Mouse (Mus musculus): ENCODE measurements around the gene Bco2. TPM values are rescaled to one million over a fixed set of nuclear protein-coding genes. Genes with fewer than 3 reads are reported as not detected.

The Bco2 gene
- polyA plus RNA-seq, 1 experiment from 2014 or later = 0.12 TPM

GRCm38 (mm10) chr9:50554241-50555093 lies 514 bp downstream of the Bco2 start, which contains the start of gene Il18:
TSS of gene Il18 (plus strand) at chr9:50554827.
- H3K27ac ChIP-seq (replicated peaks in 1 of 2; ENCODE audit: control insufficient read depth in 1 of 2, insufficient read depth in 1 of 2, low read depth in 2 of 2, low read length in 2 of 2) = no peak within 1 kb of the TSS
- 0 out of 2 replicates have a peak within 1 kb of the TSS, but pooled peaks have one; percentile 40 for H3K9ac ChIP-seq (ENCODE audit: low read length)
- ATAC-seq (ENCODE audit: insufficient number of reproducible peaks, insufficient read depth, low FRiP score, low read depth) = no peak
- H3K9me3 ChIP-seq (ENCODE audit: control insufficient read depth, low read length) = no peaks in the 10 kb centered on the region
- H3K27me3 ChIP-seq (ENCODE audit: control insufficient read depth, insufficient read depth, low read length) = no peaks in the 10 kb centered on the region
- no peaks in the 10 kb centered on the region for H3K36me3 ChIP-seq (ENCODE audit: control insufficient read depth, insufficient read depth, low read length)
- 23% methylated on average over 12 of the region's 12 CpGs for WGBS
- H3K4me2 ChIP-seq (ENCODE audit: low read length) = peak within 1 kb of the TSS; percentile 42; the same call in 1 of the 2 replicates
- peaks cover 2 to 4% of the 10 kb centered on the region in 2 experiments; a peak in 1 of 4 replicates for H3K4me1 ChIP-seq (ENCODE audit: control insufficient read depth in 2 of 2, insufficient read depth in 2 of 2, low read length in 2 of 2)
- peak within 1 kb of the TSS in 1 of 2 experiments; percentile 8; a peak in 1 of 4 replicates for H3K4me3 ChIP-seq (ENCODE audit: control insufficient read depth in 1 of 2, insufficient read depth in 1 of 2, low read depth in 1 of 2, low read length in 2 of 2)

GRCm38 (mm10) chr9:50553547-50553946 lies 1.4 kb downstream of the Bco2 start:
- Histone ChIP-seq H3K9ac (ENCODE audit: low read length) (no peak overlapping the region), H3K4me3 (ENCODE audit: control insufficient read depth in 1 of 2, insufficient read depth in 1 of 2, low read depth in 1 of 2, low read length in 2 of 2) (no peak overlapping the region), H3K9me3 (ENCODE audit: control insufficient read depth, low read length) (no peaks in the 10 kb centered on the region), H3K36me3 (ENCODE audit: control insufficient read depth, insufficient read depth, low read length) (no peaks in the 10 kb centered on the region), H3K27me3 (ENCODE audit: control insufficient read depth, insufficient read depth, low read length) (no peaks in the 10 kb centered on the region), H3K27ac (replicated peaks in 1 of 2; ENCODE audit: control insufficient read depth in 1 of 2, insufficient read depth in 1 of 2, low read depth in 2 of 2, low read length in 2 of 2) (no peak overlapping the region), H3K4me2 (ENCODE audit: low read length) (no peak overlapping the region), H3K4me1 (ENCODE audit: control insufficient read depth in 2 of 2, insufficient read depth in 2 of 2, low read length in 2 of 2) (peaks cover 2 to 4% of the 10 kb centered on the region in 2 experiments; a peak in 1 of 4 replicates)
- WGBS = 70% methylated on average over 2 of the region's 2 CpGs
- no peak for ATAC-seq (ENCODE audit: insufficient number of reproducible peaks, insufficient read depth, low FRiP score, low read depth)

- Histone ChIP-seq H3K9me3 (ENCODE audit: control insufficient read depth, low read length) (no peaks in the 10 kb centered on the region), H3K36me3 (ENCODE audit: control insufficient read depth, insufficient read depth, low read length) (no peaks in the 10 kb centered on the region), H3K4me2 (ENCODE audit: low read length) (no peak overlapping the region), H3K4me3 (ENCODE audit: control insufficient read depth in 1 of 2, insufficient read depth in 1 of 2, low read depth in 1 of 2, low read length in 2 of 2) (no peak overlapping the region), H3K9ac (ENCODE audit: low read length) (no peak overlapping the region), H3K4me1 (ENCODE audit: control insufficient read depth in 2 of 2, insufficient read depth in 2 of 2, low read length in 2 of 2) (peaks cover 2 to 4% of the 10 kb centered on the region in 2 experiments; a peak in 2 of 4 replicates), H3K27ac (replicated peaks in 1 of 2; ENCODE audit: control insufficient read depth in 1 of 2, insufficient read depth in 1 of 2, low read depth in 2 of 2, low read length in 2 of 2) (no peak overlapping the region), H3K27me3 (ENCODE audit: control insufficient read depth, insufficient read depth, low read length) (no peaks in the 10 kb centered on the region)
- ATAC-seq (ENCODE audit: insufficient number of reproducible peaks, insufficient read depth, low FRiP score, low read depth) = no peak
- 62% methylated on average over 5 of the region's 5 CpGs for WGBS
Observed at GRCm38 (mm10) chr9:50552206-50552605, 2.8 kb downstream of the Bco2 start.

- ATAC-seq (ENCODE audit: insufficient number of reproducible peaks, insufficient read depth, low FRiP score, low read depth) = no peak
- no peak overlapping the region for H3K9ac ChIP-seq (ENCODE audit: low read length)
- H3K9me3 ChIP-seq (ENCODE audit: control insufficient read depth, low read length) = no peaks in the 10 kb centered on the region
- H3K4me2 ChIP-seq (ENCODE audit: low read length) = no peak overlapping the region
- no peak overlapping the region for H3K27ac ChIP-seq (replicated peaks in 1 of 2; ENCODE audit: control insufficient read depth in 1 of 2, insufficient read depth in 1 of 2, low read depth in 2 of 2, low read length in 2 of 2)
- no peaks in the 10 kb centered on the region; a peak in 1 of 4 replicates for H3K4me1 ChIP-seq (ENCODE audit: control insufficient read depth in 2 of 2, insufficient read depth in 2 of 2, low read length in 2 of 2)
- no peaks in the 10 kb centered on the region for H3K36me3 ChIP-seq (ENCODE audit: control insufficient read depth, insufficient read depth, low read length)
- H3K4me3 ChIP-seq (ENCODE audit: control insufficient read depth in 1 of 2, insufficient read depth in 1 of 2, low read depth in 1 of 2, low read length in 2 of 2) = no peak overlapping the region
- 86% methylated on average over 4 of the region's 4 CpGs for WGBS
- H3K27me3 ChIP-seq (ENCODE audit: control insufficient read depth, insufficient read depth, low read length) = no peaks in the 10 kb centered on the region
Observed at GRCm38 (mm10) chr9:50548936-50549335, 6.0 kb downstream of the Bco2 start.

GRCm38 (mm10) chr9:50547859-50548478 lies 7.0 kb downstream of the Bco2 start:
- Histone ChIP-seq H3K27ac (replicated peaks in 1 of 2; ENCODE audit: control insufficient read depth in 1 of 2, insufficient read depth in 1 of 2, low read depth in 2 of 2, low read length in 2 of 2) (no peak overlapping the region), H3K27me3 (ENCODE audit: control insufficient read depth, insufficient read depth, low read length) (no peaks in the 10 kb centered on the region), H3K9me3 (ENCODE audit: control insufficient read depth, low read length) (no peaks in the 10 kb centered on the region), H3K4me1 (ENCODE audit: control insufficient read depth in 2 of 2, insufficient read depth in 2 of 2, low read length in 2 of 2) (no peaks in the 10 kb centered on the region; a peak in 1 of 4 replicates), H3K9ac (ENCODE audit: low read length) (no peak overlapping the region), H3K36me3 (ENCODE audit: control insufficient read depth, insufficient read depth, low read length) (no peaks in the 10 kb centered on the region), H3K4me2 (ENCODE audit: low read length) (no peak overlapping the region), H3K4me3 (ENCODE audit: control insufficient read depth in 1 of 2, insufficient read depth in 1 of 2, low read depth in 1 of 2, low read length in 2 of 2) (no peak overlapping the region)
- 23% methylated on average over 5 of the region's 5 CpGs for WGBS
- ATAC-seq (ENCODE audit: insufficient number of reproducible peaks, insufficient read depth, low FRiP score, low read depth) = no peak

GRCm38 (mm10) chr9:50542401-50542800 lies 12.6 kb downstream of the Bco2 start:
- no peak overlapping the region for H3K27ac ChIP-seq (replicated peaks in 1 of 2; ENCODE audit: control insufficient read depth in 1 of 2, insufficient read depth in 1 of 2, low read depth in 2 of 2, low read length in 2 of 2)
- no peaks in the 10 kb centered on the region for H3K4me1 ChIP-seq (ENCODE audit: control insufficient read depth in 2 of 2, insufficient read depth in 2 of 2, low read length in 2 of 2)
- H3K4me2 ChIP-seq (ENCODE audit: low read length) = no peak overlapping the region
- H3K27me3 ChIP-seq (ENCODE audit: control insufficient read depth, insufficient read depth, low read length) = no peaks in the 10 kb centered on the region
- ATAC-seq (ENCODE audit: insufficient number of reproducible peaks, insufficient read depth, low FRiP score, low read depth) = no peak
- no peaks in the 10 kb centered on the region for H3K36me3 ChIP-seq (ENCODE audit: control insufficient read depth, insufficient read depth, low read length)
- H3K9me3 ChIP-seq (ENCODE audit: control insufficient read depth, low read length) = no peaks in the 10 kb centered on the region
- WGBS = 67% methylated on average over 9 of the region's 9 CpGs
- no peak overlapping the region for H3K4me3 ChIP-seq (ENCODE audit: control insufficient read depth in 1 of 2, insufficient read depth in 1 of 2, low read depth in 1 of 2, low read length in 2 of 2)
- no peak overlapping the region for H3K9ac ChIP-seq (ENCODE audit: low read length)

- ATAC-seq (ENCODE audit: insufficient number of reproducible peaks, insufficient read depth, low FRiP score, low read depth) = no peak
- Histone ChIP-seq H3K27ac (replicated peaks in 1 of 2; ENCODE audit: control insufficient read depth in 1 of 2, insufficient read depth in 1 of 2, low read depth in 2 of 2, low read length in 2 of 2) (no peak overlapping the region), H3K27me3 (ENCODE audit: control insufficient read depth, insufficient read depth, low read length) (no peaks in the 10 kb centered on the region), H3K4me1 (ENCODE audit: control insufficient read depth in 2 of 2, insufficient read depth in 2 of 2, low read length in 2 of 2) (no peaks in the 10 kb centered on the region), H3K4me3 (ENCODE audit: control insufficient read depth in 1 of 2, insufficient read depth in 1 of 2, low read depth in 1 of 2, low read length in 2 of 2) (no peak overlapping the region), H3K9ac (ENCODE audit: low read length) (no peak overlapping the region), H3K9me3 (ENCODE audit: control insufficient read depth, low read length) (no peaks in the 10 kb centered on the region), H3K36me3 (ENCODE audit: control insufficient read depth, insufficient read depth, low read length) (no peaks in the 10 kb centered on the region), H3K4me2 (ENCODE audit: low read length) (no peak overlapping the region)
- 59% methylated on average over 7 of the region's 7 CpGs for WGBS
Observed at GRCm38 (mm10) chr9:50540170-50540569, 14.8 kb downstream of the Bco2 start.

Measured in heart, embryonic 14.5 days (tissue).